Mouse (Mus musculus): Measurements from ENCODE around the gene Eps15.

Gene Eps15

GRCm38 (mm10) chr4:109432668-109433375 is 152.8 kb downstream of the Eps15 start:
- no peak for DNase-seq (ENCODE audit: low read depth, low spot score)

- no peak for DNase-seq (ENCODE audit: low read depth, low spot score)
Observed at GRCm38 (mm10) chr4:109433641-109434040, 153.6 kb downstream of the Eps15 start.

- no peak for DNase-seq (ENCODE audit: low read depth, low spot score)
Observed at GRCm38 (mm10) chr4:109434256-109434655, 154.2 kb downstream of the Eps15 start.
